Mouse (Mus musculus): ENCODE data around the gene A530016L24Rik. TPM values are rescaled to one million over a fixed set of nuclear protein-coding genes. Genes with fewer than 3 reads are reported as not detected.

A530016L24Rik gene
- polyA plus RNA-seq, 1 experiment from 2014 or later = not detected

DNA sequence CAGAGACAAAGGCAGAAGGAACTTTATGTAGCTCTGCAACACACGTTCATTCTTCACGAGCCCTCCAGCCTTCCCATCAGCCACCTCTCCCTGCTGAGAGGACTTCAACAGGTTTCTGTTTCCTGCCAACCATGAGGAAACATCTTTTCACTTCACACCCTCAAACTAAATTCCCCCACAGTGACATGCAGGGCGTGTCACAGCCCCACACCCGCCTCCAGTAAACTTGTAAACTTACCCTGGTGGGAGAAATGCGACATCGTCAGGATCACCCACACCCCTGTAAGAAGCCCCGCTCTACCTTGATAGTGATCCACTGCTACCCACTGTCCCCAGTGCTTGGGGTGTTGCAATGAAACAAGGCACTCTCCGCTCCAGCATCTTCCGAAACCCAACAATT, 49.1 kb downstream of the A530016L24Rik start:
- no peak for ATAC-seq (ENCODE audit: insufficient number of reproducible peaks, insufficient read depth, low FRiP score, low TSS enrichment)
- Histone ChIP-seq H3K27me3 (no peaks in the 10 kb centered on the region), H3K9me3 (no peaks in the 10 kb centered on the region), H3K4me1 (0 out of 2 replicates have a peak, but pooled peaks cover 3% of the 10 kb centered on the region), H3K9ac (no peak overlapping the region), H3K4me3 (no peak overlapping the region), H3K4me2 (replicated peaks) (no peak overlapping the region), H3K27ac (no peak overlapping the region), H3K36me3 (no peaks in the 10 kb centered on the region)
- 84% methylated on average over 9 of the region's 9 CpGs for WGBS

DNA sequence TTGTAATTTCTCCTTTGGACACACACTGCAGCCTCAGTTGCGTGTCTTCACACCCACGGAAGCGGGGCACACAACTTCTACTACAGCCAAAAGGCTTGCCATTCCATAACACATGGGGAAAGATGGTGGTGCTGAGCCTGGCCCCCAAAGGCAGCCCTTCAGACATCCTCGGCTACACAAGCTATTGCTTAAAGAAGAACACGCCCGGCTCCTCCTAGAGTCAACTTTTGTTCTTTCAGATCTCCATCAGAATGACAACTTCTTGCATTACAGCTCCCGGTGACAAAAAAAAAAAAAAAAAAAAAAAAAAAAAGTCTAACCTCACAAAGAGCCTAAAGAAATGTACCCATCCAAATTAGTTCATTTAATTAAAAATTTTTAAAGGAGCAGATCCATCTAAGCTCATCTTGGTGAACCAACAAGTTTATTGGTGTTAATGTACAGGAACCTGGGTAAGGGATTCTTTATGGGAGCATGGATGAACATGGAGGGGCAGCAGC, 50.3 kb downstream of the A530016L24Rik start:
- no peaks in the 10 kb centered on the region for H3K9me3 ChIP-seq
- 91% methylated on average over 7 of the region's 7 CpGs for WGBS

GRCm38 (mm10) chr12:112540321-112540720, 51.1 kb downstream of the A530016L24Rik start:
- no peak overlapping the region for H3K9ac ChIP-seq
- H3K4me2 ChIP-seq (replicated peaks) = no peak overlapping the region
- H3K4me3 ChIP-seq = no peak overlapping the region
- H3K27me3 ChIP-seq = no peaks in the 10 kb centered on the region
- ATAC-seq (ENCODE audit: insufficient number of reproducible peaks, insufficient read depth, low FRiP score, low TSS enrichment) = no peak
- peaks cover 10% of the 10 kb centered on the region; the same call in 1 of the 2 replicates for H3K4me1 ChIP-seq
- 85% methylated on average over 12 of the region's 12 CpGs for WGBS
- no peaks in the 10 kb centered on the region for H3K9me3 ChIP-seq
- no peak overlapping the region for H3K27ac ChIP-seq
- no peaks in the 10 kb centered on the region for H3K36me3 ChIP-seq

More for the DNA sequence above, 50.3 kb downstream of the A530016L24Rik start:
- Histone ChIP-seq H3K4me3 (no peak overlapping the region), H3K27me3 (no peaks in the 10 kb centered on the region), H3K27ac (no peak overlapping the region), H3K4me1 (peaks cover 3% of the 10 kb centered on the region; the same call in 1 of the 2 replicates), H3K9ac (no peak overlapping the region), H3K4me2 (replicated peaks) (no peak overlapping the region), H3K36me3 (no peaks in the 10 kb centered on the region)
- ATAC-seq (ENCODE audit: insufficient number of reproducible peaks, insufficient read depth, low FRiP score, low TSS enrichment) = no peak

- Histone ChIP-seq H3K9ac (no peak overlapping the region), H3K4me2 (replicated peaks) (no peak overlapping the region), H3K4me1 (peaks cover 14% of the 10 kb centered on the region; the same call in 1 of the 2 replicates), H3K36me3 (no peaks in the 10 kb centered on the region), H3K27ac (no peak overlapping the region), H3K9me3 (no peaks in the 10 kb centered on the region), H3K27me3 (no peaks in the 10 kb centered on the region), H3K4me3 (no peak overlapping the region)
- no peak for ATAC-seq (ENCODE audit: insufficient number of reproducible peaks, insufficient read depth, low FRiP score, low TSS enrichment)
- WGBS = 60% methylated on average over 8 of the region's 8 CpGs
Measured at GRCm38 (mm10) chr12:112541483-112542091, 52.3 kb downstream of the A530016L24Rik start.

DNA sequence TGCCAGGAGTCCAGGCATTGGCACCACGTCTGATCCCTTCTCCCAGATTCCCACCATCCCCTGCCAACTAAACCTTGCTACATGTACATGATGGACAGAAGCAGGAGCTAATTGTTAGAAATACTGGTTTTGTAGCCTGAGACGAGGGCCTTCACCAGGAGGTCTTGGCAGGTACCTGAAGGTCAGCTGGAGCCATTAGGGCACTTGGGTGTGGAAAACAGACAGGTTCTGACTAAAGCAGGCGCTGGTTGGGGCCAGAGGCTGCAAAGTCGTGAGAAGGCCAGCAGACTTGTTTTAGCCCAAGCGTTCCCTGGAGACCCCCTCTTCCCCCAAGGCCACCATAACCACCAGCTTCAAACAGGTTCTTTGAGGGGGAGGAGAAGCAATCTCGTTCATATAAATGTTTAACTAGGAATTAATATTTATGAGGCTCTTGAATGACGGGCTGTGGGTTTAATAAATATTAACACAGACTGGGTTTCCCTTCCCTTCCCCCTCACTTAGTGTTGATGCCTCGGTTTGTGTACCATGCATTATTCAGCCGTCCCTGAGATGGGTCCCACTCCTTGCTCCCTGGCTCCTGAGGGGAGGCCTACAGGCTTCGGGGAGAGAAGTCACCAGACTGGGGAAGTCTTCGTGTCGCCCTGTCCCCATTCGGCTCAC, 53.1 kb downstream of the A530016L24Rik start:
- peaks cover 14% of the 10 kb centered on the region; the same call in 1 of the 2 replicates for H3K4me1 ChIP-seq
- no peaks in the 10 kb centered on the region for H3K27me3 ChIP-seq
- H3K36me3 ChIP-seq = no peaks in the 10 kb centered on the region
- no peak overlapping the region for H3K9ac ChIP-seq
- no peaks in the 10 kb centered on the region for H3K9me3 ChIP-seq
- H3K4me2 ChIP-seq (replicated peaks) = no peak overlapping the region
- no peak for ATAC-seq (ENCODE audit: insufficient number of reproducible peaks, insufficient read depth, low FRiP score, low TSS enrichment)
- 62% methylated on average over 13 of the region's 13 CpGs for WGBS
- H3K27ac ChIP-seq = no peak overlapping the region
- H3K4me3 ChIP-seq = no peak overlapping the region

DNA sequence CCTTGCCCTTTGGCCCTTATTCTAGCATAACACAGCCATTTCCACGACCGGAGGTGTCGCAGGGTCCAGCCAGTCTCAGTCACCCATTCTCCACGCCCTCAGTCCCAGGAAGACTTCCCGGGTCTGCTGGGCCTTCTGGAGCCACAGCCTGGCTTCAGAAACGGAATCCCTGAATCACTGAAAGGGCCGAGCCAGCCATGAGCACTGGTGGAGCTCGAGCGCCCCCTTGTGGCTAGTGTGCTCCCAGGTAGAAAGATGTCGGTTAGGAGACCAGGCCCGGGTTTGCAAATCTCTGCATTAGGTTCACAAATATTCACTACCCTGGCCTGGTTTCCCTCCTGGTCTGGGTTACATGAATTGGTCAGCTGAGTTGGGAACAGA, 53.7 kb downstream of the A530016L24Rik start:
- Histone ChIP-seq H3K36me3 (no peaks in the 10 kb centered on the region), H3K4me3 (no peak overlapping the region), H3K9ac (no peak overlapping the region), H3K4me2 (replicated peaks) (no peak overlapping the region), H3K27ac (no peak overlapping the region), H3K4me1 (peaks cover 14% of the 10 kb centered on the region; the same call in 1 of the 2 replicates), H3K27me3 (no peaks in the 10 kb centered on the region), H3K9me3 (no peaks in the 10 kb centered on the region)
- 5% methylated on average over 11 of the region's 11 CpGs for WGBS
- ATAC-seq (ENCODE audit: insufficient number of reproducible peaks, insufficient read depth, low FRiP score, low TSS enrichment) = no peak

- Histone ChIP-seq H3K4me2 (replicated peaks) (no peak overlapping the region), H3K4me1 (peaks cover 14% of the 10 kb centered on the region; the same call in 1 of the 2 replicates), H3K36me3 (no peaks in the 10 kb centered on the region), H3K4me3 (no peak overlapping the region), H3K27me3 (no peaks in the 10 kb centered on the region), H3K27ac (no peak overlapping the region), H3K9ac (no peak overlapping the region), H3K9me3 (no peaks in the 10 kb centered on the region)
- no peak for ATAC-seq (ENCODE audit: insufficient number of reproducible peaks, insufficient read depth, low FRiP score, low TSS enrichment)
- WGBS = 67% methylated on average over 9 of the region's 9 CpGs
Measured at GRCm38 (mm10) chr12:112543941-112544340, 54.7 kb downstream of the A530016L24Rik start.

GRCm38 (mm10) chr12:112544946-112545701, 55.9 kb downstream of the A530016L24Rik start:
- H3K27me3 ChIP-seq = no peaks in the 10 kb centered on the region
- H3K4me3 ChIP-seq = no peak overlapping the region
- H3K4me2 ChIP-seq (replicated peaks) = no peak overlapping the region
- H3K9me3 ChIP-seq = no peaks in the 10 kb centered on the region
- H3K9ac ChIP-seq = no peak overlapping the region
- H3K4me1 ChIP-seq = peaks cover 14% of the 10 kb centered on the region; the same call in 1 of the 2 replicates
- no peak for ATAC-seq (ENCODE audit: insufficient number of reproducible peaks, insufficient read depth, low FRiP score, low TSS enrichment)
- 22% methylated on average over 12 of the region's 12 CpGs for WGBS
- H3K36me3 ChIP-seq = no peaks in the 10 kb centered on the region
- H3K27ac ChIP-seq = no peak overlapping the region

- WGBS = 88% methylated on average over 8 of the region's 8 CpGs
- Histone ChIP-seq H3K27me3 (no peaks in the 10 kb centered on the region), H3K9ac (no peak overlapping the region), H3K9me3 (no peaks in the 10 kb centered on the region), H3K27ac (no peak overlapping the region), H3K4me2 (replicated peaks) (no peak overlapping the region), H3K36me3 (no peaks in the 10 kb centered on the region), H3K4me1 (peaks cover 14% of the 10 kb centered on the region; the same call in 1 of the 2 replicates), H3K4me3 (no peak overlapping the region)
- ATAC-seq (ENCODE audit: insufficient number of reproducible peaks, insufficient read depth, low FRiP score, low TSS enrichment) = no peak
Measured at GRCm38 (mm10) chr12:112546110-112546509, 56.9 kb downstream of the A530016L24Rik start.

DNA sequence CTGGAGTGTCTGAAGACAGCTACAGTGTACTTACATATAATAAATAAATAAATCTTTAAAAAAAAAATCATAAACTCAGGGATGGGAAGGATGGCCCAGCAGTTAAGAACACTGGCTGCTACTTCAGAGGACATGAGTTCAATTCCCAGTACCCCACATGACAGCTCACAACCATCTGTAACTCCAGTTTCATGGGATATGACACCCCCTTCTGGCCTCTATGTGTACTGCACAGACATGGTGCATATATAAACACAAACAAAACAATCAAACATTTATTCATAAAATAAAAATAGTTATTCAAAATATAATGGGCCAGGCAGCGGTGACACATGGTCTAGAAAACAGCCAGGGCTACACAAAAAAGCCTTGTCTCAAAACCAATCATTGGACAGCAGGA, 60.0 kb downstream of the A530016L24Rik start:
- Histone ChIP-seq H3K4me2 (replicated peaks) (no peak overlapping the region), H3K36me3 (no peaks in the 10 kb centered on the region), H3K27ac (no peak overlapping the region), H3K4me3 (no peak overlapping the region), H3K4me1 (peaks cover 13% of the 10 kb centered on the region; the same call in 1 of the 2 replicates), H3K27me3 (no peaks in the 10 kb centered on the region), H3K9ac (no peak overlapping the region), H3K9me3 (no peaks in the 10 kb centered on the region)
- 97% methylated on average over 1 of the region's 1 CpGs for WGBS
- no peak for ATAC-seq (ENCODE audit: insufficient number of reproducible peaks, insufficient read depth, low FRiP score, low TSS enrichment)
